Mouse (Mus musculus): ENCODE measurements around the gene Tubgcp5.

The Tubgcp5 gene

DNA sequence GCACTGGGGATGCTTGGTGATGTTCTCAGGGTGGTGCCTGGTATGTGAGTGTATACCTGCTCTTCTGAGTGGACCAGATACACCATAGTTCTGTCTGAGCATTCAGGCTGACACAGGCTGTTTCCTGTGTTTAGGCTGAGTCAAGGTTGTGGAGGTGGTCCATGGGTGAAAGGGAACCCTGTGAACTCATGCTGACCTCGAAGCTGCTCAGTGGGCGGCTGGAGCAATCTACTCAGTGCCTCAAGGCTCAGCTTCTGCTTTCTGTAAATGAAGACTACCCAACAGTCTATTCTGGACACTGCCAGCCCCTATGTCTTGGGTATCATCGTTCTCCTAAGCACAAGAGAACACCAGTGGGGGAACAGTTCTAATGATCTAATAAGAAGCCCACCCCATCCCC is 61.6 kb downstream of the Tubgcp5 start:
- DNase-seq, result no peak

- no peak for DNase-seq
These were observed 62.8 kb downstream of the Tubgcp5 start for GRCm38 (mm10) chr7:55856741-55857140.

- DNase-seq, result no peak
These were observed 63.8 kb downstream of the Tubgcp5 start for GRCm38 (mm10) chr7:55857729-55858128.

DNA sequence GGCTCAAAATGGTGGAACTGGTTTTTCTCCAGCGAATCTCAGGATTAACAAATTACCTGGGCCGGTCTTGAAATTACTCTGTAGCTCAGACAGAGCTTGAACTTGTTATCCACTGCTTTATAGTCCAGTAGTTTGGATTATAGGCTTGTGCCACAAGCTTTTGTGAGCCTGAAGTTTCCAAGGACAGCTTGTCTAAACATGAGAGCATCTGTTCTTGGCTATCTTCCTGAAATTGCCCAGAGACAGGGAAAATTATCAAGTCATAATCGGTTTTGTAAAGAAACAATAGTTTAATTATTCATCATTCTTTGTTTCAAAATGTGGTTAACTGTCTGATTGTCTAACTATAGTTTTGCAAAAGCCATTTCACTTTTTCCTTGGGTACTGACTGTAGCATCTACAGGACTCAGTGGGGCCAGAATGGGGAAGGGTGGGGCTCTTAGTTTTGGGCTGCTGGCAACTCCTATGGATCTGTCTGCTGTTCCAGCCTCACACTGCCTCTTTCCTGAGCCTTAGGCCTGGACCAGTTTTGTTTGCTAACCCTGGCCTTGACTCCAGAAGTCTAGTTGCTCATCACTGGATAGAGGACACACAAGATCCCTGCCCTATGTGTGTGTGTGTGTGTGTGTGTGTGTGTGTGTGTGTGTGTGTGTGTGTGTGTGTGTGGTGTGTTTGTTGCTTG is 65.0 kb downstream of the Tubgcp5 start:
- peak in 1 of 2 experiments; percentile 44 for DNase-seq

- DNase-seq, result no peak
These were observed 65.5 kb downstream of the Tubgcp5 start for GRCm38 (mm10) chr7:55859518-55859872.

GRCm38 (mm10) chr7:55859956-55860355 is 66.0 kb downstream of the Tubgcp5 start:
- no peak for DNase-seq

- no peak for DNase-seq
These were observed 67.2 kb downstream of the Tubgcp5 start for GRCm38 (mm10) chr7:55861175-55861574.

DNA sequence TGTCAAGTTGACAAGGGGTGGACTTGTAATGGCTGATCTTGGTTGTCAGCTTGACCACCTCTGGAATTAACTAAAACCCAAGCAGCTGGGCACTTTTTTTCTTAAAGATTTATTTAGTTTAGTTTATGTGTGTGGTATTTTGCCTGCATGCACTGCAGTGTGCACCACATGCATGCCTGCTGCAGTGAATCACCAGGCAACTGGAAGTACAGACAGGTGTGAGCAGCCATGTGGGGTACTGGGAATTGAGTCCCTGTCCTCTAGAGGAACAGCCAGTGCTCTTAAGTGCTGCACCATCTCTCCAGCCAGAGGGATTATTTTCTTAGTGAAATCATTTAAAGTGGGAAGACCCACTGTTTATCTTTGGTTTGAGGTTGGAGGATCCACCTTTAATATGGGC is 71.1 kb downstream of the Tubgcp5 start:
- DNase-seq, result no peak

GRCm38 (mm10) chr7:55865750-55866416 is 71.9 kb downstream of the Tubgcp5 start:
- DNase-seq, result no peak

GRCm38 (mm10) chr7:55868247-55868646 is 74.3 kb downstream of the Tubgcp5 start:
- no peak for DNase-seq

- no peak for DNase-seq
These were observed 75.3 kb downstream of the Tubgcp5 start for GRCm38 (mm10) chr7:55869220-55869619.

DNA sequence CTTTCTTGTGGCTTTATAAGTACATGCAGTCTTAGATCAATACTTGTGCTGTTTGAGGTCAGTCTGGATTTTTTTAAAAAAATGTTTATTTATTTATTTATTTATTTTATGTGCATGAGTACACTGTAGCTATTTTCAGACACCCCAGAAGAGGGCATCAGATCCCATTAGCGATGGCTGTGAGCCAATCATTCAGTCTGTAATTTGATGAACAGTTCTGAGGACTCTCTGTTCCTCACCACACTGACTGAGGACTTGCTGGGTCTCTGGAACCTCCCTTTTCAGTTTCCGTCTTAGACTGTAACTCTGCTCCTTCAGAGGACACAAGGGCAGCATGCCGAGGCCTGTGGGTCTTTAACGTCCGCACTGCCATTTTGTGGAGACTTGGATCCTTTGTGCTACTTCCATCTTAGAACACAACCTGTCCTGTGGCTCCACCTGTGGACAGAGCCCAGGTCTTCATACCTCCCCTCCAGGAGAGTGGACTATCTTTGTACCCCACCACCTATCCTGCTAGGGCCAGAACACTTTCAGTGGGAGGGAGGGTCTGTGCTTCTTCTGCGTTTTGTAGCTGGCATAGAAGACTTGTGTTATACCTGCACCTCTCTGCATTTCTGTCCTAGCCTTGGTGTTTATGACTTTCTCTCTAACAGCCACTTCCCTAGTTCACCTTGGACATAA is 76.5 kb downstream of the Tubgcp5 start:
- peak; percentile 33 to 50 for DNase-seq

GRCm38 (mm10) chr7:55871476-55871875 is 77.5 kb downstream of the Tubgcp5 start:
- DNase-seq, result no peak

DNA sequence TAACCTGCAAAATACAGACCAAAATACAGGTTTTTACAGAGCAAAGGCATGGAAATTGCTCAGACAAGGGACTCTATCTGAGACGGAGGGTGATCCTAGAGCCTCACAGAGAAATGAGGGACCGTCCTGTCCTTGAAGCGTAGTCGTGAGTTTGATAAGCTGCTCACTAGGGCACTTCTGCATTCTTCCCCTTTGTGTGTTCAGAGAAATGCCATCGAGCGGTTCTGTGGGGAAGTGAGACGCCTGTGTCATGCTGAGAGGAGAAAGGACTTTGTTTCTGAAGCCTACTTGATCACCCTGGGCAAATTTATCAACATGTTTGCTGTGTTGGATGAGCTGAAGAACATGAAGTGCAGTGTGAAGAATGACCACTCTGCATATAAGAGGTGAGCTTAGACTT is 80.7 kb downstream of the Tubgcp5 start:
- DNase-seq, result no peak

DNA sequence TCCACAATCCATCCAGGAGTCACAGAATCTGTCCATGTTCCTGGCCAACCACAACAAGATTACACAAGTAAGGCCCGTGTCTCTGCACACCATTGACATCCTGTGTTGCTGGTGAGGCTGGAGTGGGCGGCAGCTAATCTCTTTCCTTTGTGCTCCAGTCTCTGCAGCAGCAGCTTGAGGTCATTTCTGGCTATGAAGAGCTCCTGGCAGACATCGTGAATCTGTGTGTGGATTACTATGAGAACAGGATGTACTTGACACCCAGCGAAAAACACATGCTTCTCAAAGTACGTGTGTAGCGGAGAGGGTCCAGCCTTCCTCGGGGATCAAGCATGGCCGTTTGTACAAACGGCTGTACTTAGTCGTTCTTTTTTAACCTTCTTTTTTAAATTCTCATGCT is 83.8 kb downstream of the Tubgcp5 start:
- no peak for DNase-seq

GRCm38 (mm10) chr7:55880882-55881281 is 86.9 kb downstream of the Tubgcp5 start:
- no peak for DNase-seq

All from cerebellum, postnatal 14 days (tissue).